ENCODE assay signal across 8 mouse cellular contexts in the genomic region with DNA sequence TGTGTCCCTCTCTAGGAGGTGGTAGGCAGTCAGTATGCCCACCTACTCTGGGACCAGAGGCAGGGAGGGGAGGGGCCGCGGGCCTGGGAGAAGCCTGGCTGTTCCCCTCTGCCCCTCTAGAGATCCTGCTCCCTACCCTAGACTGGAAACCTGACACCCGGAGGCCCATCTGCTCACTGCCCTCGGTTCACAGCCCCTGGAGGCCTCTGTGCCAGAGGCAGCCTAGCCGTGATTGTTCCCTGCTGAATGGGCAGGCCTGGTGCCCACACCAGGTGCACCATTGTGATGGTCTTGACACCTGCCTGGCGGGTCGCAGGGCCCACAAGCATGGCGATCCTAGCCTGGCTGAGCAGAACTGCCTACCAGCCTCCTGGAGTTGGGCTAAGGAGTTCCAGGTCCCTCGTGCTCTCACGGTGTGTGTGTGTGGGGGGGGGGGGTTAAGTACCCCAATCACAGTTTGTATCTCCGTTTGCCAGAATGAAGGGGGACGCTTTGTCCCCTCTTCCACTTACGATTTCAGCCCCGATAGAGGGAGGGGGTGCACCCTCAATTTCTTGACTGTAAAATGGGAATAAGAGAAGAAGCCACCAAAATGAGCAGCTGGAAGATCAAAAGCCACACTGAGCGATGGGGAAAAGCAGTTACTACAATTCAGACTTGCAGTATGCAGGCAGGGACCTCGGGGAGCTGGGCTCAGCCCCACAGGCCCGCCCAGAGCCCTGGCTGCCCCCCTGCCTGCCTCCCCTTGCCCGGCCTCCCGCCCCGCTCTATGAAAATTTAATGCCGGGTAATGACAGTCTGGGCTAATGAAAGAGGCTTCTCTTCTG. TPM values are rescaled to one million over a fixed set of nuclear protein-coding genes. Genes with fewer than 3 reads are reported as not detected.
DNase-seq lines count a peak whose midpoint lies in the region; ATAC-seq and TF ChIP-seq lines count a peak whose summit lies in the region.

No protein-coding gene starts in this region.

- peak; percentile 85 for ATAC-seq in kidney, embryonic 14.5 days (ENCODE audit: low FRiP score, low TSS enrichment)
- peak; percentile 48; the same call in 1 of the 2 replicates for ATAC-seq in embryonic facial prominence, embryonic 12.5 days (ENCODE audit: insufficient number of reproducible peaks, insufficient read depth, low FRiP score, low TSS enrichment)
- peak; percentile 15; the same call in 1 of the 2 replicates for ATAC-seq in hindbrain, postnatal 0 days
- peak; percentile 24 for ATAC-seq in neural tube, embryonic 13.5 days (ENCODE audit: low read depth)
- ATAC-seq in liver, embryonic 12.5 days = no peak

- no peak for TF ChIP-seq CTCF in hindbrain, postnatal 0 days (IDR thresholded peaks at IDR 0.05; ENCODE audit: low read depth)
- TF ChIP-seq CTCF in layer of hippocampus, adult 2 months (conservative IDR thresholded peaks at IDR 0.05) = no peak

- H3K9me3 ChIP-seq in kidney, embryonic 14.5 days (ENCODE audit: control insufficient read depth, low read length) = no peaks in the 10 kb centered on the region
- H3K9me3 ChIP-seq in embryonic facial prominence, embryonic 12.5 days = no peaks in the 10 kb centered on the region
- no peaks in the 10 kb centered on the region for H3K9me3 ChIP-seq in hindbrain, postnatal 0 days (ENCODE audit: low read length)
- H3K9me3 ChIP-seq in neural tube, embryonic 13.5 days = no peaks in the 10 kb centered on the region
- H3K9me3 ChIP-seq in liver, embryonic 12.5 days (replicated peaks) = no peaks in the 10 kb centered on the region

- peaks cover 30% of the 10 kb centered on the region for H3K27me3 ChIP-seq in kidney, embryonic 14.5 days (ENCODE audit: control insufficient read depth, insufficient read depth, low read length)
- H3K27me3 ChIP-seq in embryonic facial prominence, embryonic 12.5 days = peaks cover 52% of the 10 kb centered on the region
- H3K27me3 ChIP-seq in hindbrain, postnatal 0 days (ENCODE audit: insufficient read depth, low read length) = peaks cover 15% of the 10 kb centered on the region; the same call in 1 of the 2 replicates
- H3K27me3 ChIP-seq in neural tube, embryonic 13.5 days = peaks cover 38% of the 10 kb centered on the region
- peaks cover 77% of the 10 kb centered on the region for H3K27me3 ChIP-seq in liver, embryonic 12.5 days (replicated peaks)

- H3K4me3 ChIP-seq in kidney, embryonic 14.5 days (ENCODE audit: low read length) = peak overlapping the region; percentile 8; the same call in 1 of the 2 replicates
- peak overlapping the region; percentile 10; the same call in 1 of the 2 replicates for H3K4me3 ChIP-seq in embryonic facial prominence, embryonic 12.5 days
- 0 out of 2 replicates have a peak overlapping the region, but pooled peaks have one; percentile 11 for H3K4me3 ChIP-seq in hindbrain, postnatal 0 days (ENCODE audit: low read length)
- no peak overlapping the region for H3K4me3 ChIP-seq in neural tube, embryonic 13.5 days
- H3K4me3 ChIP-seq in layer of hippocampus, adult 2 months = no peak overlapping the region
- H3K4me3 ChIP-seq in liver, embryonic 12.5 days = no peak overlapping the region

- peak overlapping the region; percentile 40; the same call in 1 of the 2 replicates for H3K9ac ChIP-seq in kidney, embryonic 14.5 days (ENCODE audit: low read depth, low read length)
- no peak overlapping the region for H3K9ac ChIP-seq in embryonic facial prominence, embryonic 12.5 days
- no peak overlapping the region for H3K9ac ChIP-seq in hindbrain, postnatal 0 days (replicated peaks; ENCODE audit: low read length)
- 0 out of 2 replicates have a peak overlapping the region, but pooled peaks have one; percentile 51 for H3K9ac ChIP-seq in neural tube, embryonic 13.5 days
- no peak overlapping the region for H3K9ac ChIP-seq in liver, embryonic 12.5 days

- H3K27ac ChIP-seq in kidney, embryonic 14.5 days (ENCODE audit: low read depth, low read length) = no peak overlapping the region
- H3K27ac ChIP-seq in embryonic facial prominence, embryonic 12.5 days = no peak overlapping the region
- no peak overlapping the region for H3K27ac ChIP-seq in hindbrain, postnatal 0 days
- H3K27ac ChIP-seq in neural tube, embryonic 13.5 days (replicated peaks) = peak overlapping the region; percentile 74
- no peak overlapping the region for H3K27ac ChIP-seq in layer of hippocampus, adult 2 months
- no peak overlapping the region for H3K27ac ChIP-seq in liver, embryonic 12.5 days

- no peaks in the 10 kb centered on the region for H3K36me3 ChIP-seq in kidney, embryonic 14.5 days (ENCODE audit: control insufficient read depth, insufficient read depth, low read length)
- no peaks in the 10 kb centered on the region for H3K36me3 ChIP-seq in embryonic facial prominence, embryonic 12.5 days
- no peaks in the 10 kb centered on the region for H3K36me3 ChIP-seq in hindbrain, postnatal 0 days (ENCODE audit: insufficient read depth, low read length)
- no peaks in the 10 kb centered on the region for H3K36me3 ChIP-seq in neural tube, embryonic 13.5 days
- H3K36me3 ChIP-seq in liver, embryonic 12.5 days = no peaks in the 10 kb centered on the region

- peaks cover 25% of the 10 kb centered on the region for H3K4me1 ChIP-seq in kidney, embryonic 14.5 days (ENCODE audit: control insufficient read depth, insufficient read depth, low read length)
- peaks cover 23% of the 10 kb centered on the region for H3K4me1 ChIP-seq in embryonic facial prominence, embryonic 12.5 days
- H3K4me1 ChIP-seq in hindbrain, postnatal 0 days (ENCODE audit: insufficient read depth, low read length) = peaks cover 11% of the 10 kb centered on the region; the same call in 1 of the 2 replicates
- peaks cover 79% of the 10 kb centered on the region for H3K4me1 ChIP-seq in neural tube, embryonic 13.5 days (replicated peaks)
- H3K4me1 ChIP-seq in liver, embryonic 12.5 days = no peaks in the 10 kb centered on the region

- 2% methylated on average over 21 of the region's 21 CpGs for WGBS in kidney, embryonic 14.5 days
- WGBS in embryonic facial prominence, embryonic 12.5 days = 3% methylated on average over 21 of the region's 21 CpGs
- WGBS in hindbrain, postnatal 0 days = 8% methylated on average over 21 of the region's 21 CpGs
- 4% methylated on average over 21 of the region's 21 CpGs for WGBS in neural tube, embryonic 13.5 days
- WGBS in liver, embryonic 12.5 days (ENCODE audit: insufficient replicate concordance) = 12% methylated on average over 21 of the region's 21 CpGs

- no peak for DNase-seq in kidney, adult 11 months
- DNase-seq in hindbrain, postnatal 0 days (ENCODE audit: low spot score) = no peak
- no peak for DNase-seq in cerebellum, adult 8-10 months
- DNase-seq in layer of hippocampus, adult 2 months (ENCODE audit: low spot score in 2 of 2) = no peak

- H3K4me2 ChIP-seq in kidney, embryonic 14.5 days (replicated peaks; ENCODE audit: low read depth, low read length) = peak overlapping the region; percentile 21
- H3K4me2 ChIP-seq in embryonic facial prominence, embryonic 12.5 days (replicated peaks) = peak overlapping the region; percentile 32; the same call in 1 of the 2 replicates
- H3K4me2 ChIP-seq in hindbrain, postnatal 0 days (ENCODE audit: low read depth, low read length) = peak overlapping the region; percentile 44; the same call in 1 of the 2 replicates
- peak overlapping the region; percentile 40 for H3K4me2 ChIP-seq in neural tube, embryonic 13.5 days
- H3K4me2 ChIP-seq in liver, embryonic 12.5 days = no peak overlapping the region

RNA-seq across cellular contexts. Expression of a gene that starts 33.4 kb away (rescaled TPM):
- polyA plus RNA-seq in kidney, embryonic 14.5 days (2014; fragmentation: Nextera tagmentation; extraction: Ambion mirVana) = 3.9 and 7.6 TPM in 2 replicates
- polyA plus RNA-seq in embryonic facial prominence, embryonic 12.5 days (2016; fragmentation: Nextera tagmentation; extraction: Ambion mirVana) = 4.5 and 4.6 TPM in 2 replicates
- total RNA-seq in hindbrain, postnatal 0 days (2014; rRNA removed) = 6.3 and 7.2 TPM in 2 replicates
- 2.3 and 3.2 TPM in 2 replicates for polyA plus RNA-seq in hindbrain, postnatal 0 days (2015; fragmentation: Nextera tagmentation; extraction: Ambion mirVana)
- 16.2 and 17.3 TPM in 2 replicates for polyA plus RNA-seq in neural tube, embryonic 13.5 days (2015; fragmentation: Nextera tagmentation; extraction: Ambion mirVana)
- total RNA-seq in layer of hippocampus, adult 2 months (2021) = under 1 TPM; 0.34 to 0.56 TPM
- polyA plus RNA-seq in liver, embryonic 12.5 days (2016; fragmentation: Nextera tagmentation; extraction: Ambion mirVana) = 0.50 and 0.60 TPM in 2 replicates

Comparison
In these comparisons a context has a peak if more than half of its experiments do, and no peak if none do; other contexts are left out.
1. H3K4me3 ChIP-seq: peak in kidney, embryonic 14.5 days (single experiment), embryonic facial prominence, embryonic 12.5 days (single experiment) and hindbrain, postnatal 0 days (single experiment); none in neural tube, embryonic 13.5 days (single experiment), layer of hippocampus, adult 2 months (single experiment) and liver, embryonic 12.5 days (single experiment).
2. H3K9ac ChIP-seq: peak in kidney, embryonic 14.5 days (single experiment) and neural tube, embryonic 13.5 days (single experiment); none in embryonic facial prominence, embryonic 12.5 days (single experiment), hindbrain, postnatal 0 days (single experiment) and liver, embryonic 12.5 days (single experiment).